ENCODE assay signal across 13 mouse cellular contexts in the genomic region with DNA sequence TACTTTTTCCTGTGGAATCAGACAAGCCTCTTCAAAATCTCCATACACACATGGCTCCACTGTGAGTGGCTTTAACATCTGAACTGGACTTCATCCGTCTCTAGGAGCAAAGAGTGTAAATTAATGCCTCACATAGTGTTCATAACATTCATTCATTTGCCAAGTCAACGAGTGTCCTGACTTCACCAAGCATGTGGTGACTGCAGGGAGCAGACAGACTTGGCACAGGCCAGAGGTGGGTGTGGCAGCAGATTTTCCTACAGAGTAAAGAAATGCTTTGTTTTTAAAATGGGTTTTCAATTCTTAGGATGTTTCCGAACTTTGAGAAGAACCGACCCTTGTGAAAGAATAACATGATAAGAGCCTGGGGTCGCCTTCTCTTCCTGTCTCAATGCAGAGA.
DNase-seq lines count a peak whose midpoint lies in the region; ATAC-seq and TF ChIP-seq lines count a peak whose summit lies in the region.
"Had no signal": no experiment of that assay in that cellular context is flagged by ENCODE, and none has a peak within 500 bp of the region (broad histone marks: within the 10 kb centered on the region; RNA-seq: fewer than 3 reads in every experiment).

No protein-coding gene starts in this region.

- WGBS in kidney, adult 2 months: 48% methylated on average over 5 of the region's 5 CpGs
- 28% methylated on average over 5 of the region's 5 CpGs for WGBS in lung, postnatal 0 days

- no peak overlapping the region for H3K9ac ChIP-seq in lung, postnatal 0 days (replicated peaks; ENCODE audit: low read depth)
- H3K9ac ChIP-seq: hindbrain, embryonic 13.5 days; neural tube, embryonic 12.5 days had no signal

- H3K4me3 ChIP-seq in kidney, adult 2 months (ENCODE audit: insufficient read depth, low read depth, low read length): no peak overlapping the region
- H3K4me3 ChIP-seq in lung, postnatal 0 days (ENCODE audit: low read depth, low read length): no peak overlapping the region
- H3K4me3 ChIP-seq: hindbrain, embryonic 13.5 days; neural tube, embryonic 12.5 days had no signal

- no peaks in the 10 kb centered on the region for H3K36me3 ChIP-seq in kidney, adult 2 months (ENCODE audit: control insufficient read depth, insufficient read depth, low read length)
- no peaks in the 10 kb centered on the region for H3K36me3 ChIP-seq in lung, postnatal 0 days (ENCODE audit: insufficient read depth, low read length)
- H3K36me3 ChIP-seq: hindbrain, embryonic 13.5 days; neural tube, embryonic 12.5 days had no signal

- TF ChIP-seq EP300 in lung, postnatal 0 days (IDR thresholded peaks at IDR 0.05): no peak

- H3K9me3 ChIP-seq in lung, postnatal 0 days (ENCODE audit: low read length): no peaks in the 10 kb centered on the region
- H3K9me3 ChIP-seq: hindbrain, embryonic 13.5 days; neural tube, embryonic 12.5 days had no signal

- DNase-seq in cerebellum, adult 18-20 months: peak; percentile 34 to 44
- no peak for DNase-seq in cerebellum, postnatal 4 days (ENCODE audit: low spot score in 2 of 2)
- peak; percentile 11 for DNase-seq in kidney, adult 2 months
- no peak for DNase-seq in kidney, adult 8-10 months
- DNase-seq in brain, adult 2 months (ENCODE audit: low read depth, low spot score): peak; percentile 28
- DNase-seq in lung, postnatal 0 days (ENCODE audit: low spot score): peak; percentile 27
- DNase-seq in spleen, postnatal 4 days (ENCODE audit: low spot score in 2 of 2): no peak
- DNase-seq in layer of hippocampus, postnatal 10 days (ENCODE audit: low spot score in 2 of 2): no peak
- DNase-seq: kidney, adult 9 months; midbrain, embryonic 14.5 days had no signal

- no peak overlapping the region for H3K4me2 ChIP-seq in lung, postnatal 0 days (replicated peaks; ENCODE audit: low read depth, low read length)
- H3K4me2 ChIP-seq: hindbrain, embryonic 13.5 days; neural tube, embryonic 12.5 days had no signal

- no peak for TF ChIP-seq CTCF in kidney, adult 2 months (conservative IDR thresholded peaks at IDR 0.05; ENCODE audit: insufficient read depth, insufficient read length, low read depth, low read length)
- TF ChIP-seq CTCF in lung, postnatal 0 days (IDR thresholded peaks at IDR 0.05): no peak

- no peaks in the 10 kb centered on the region for H3K27me3 ChIP-seq in kidney, adult 2 months (replicated peaks; ENCODE audit: control insufficient read depth, insufficient read depth, low read length)
- H3K27me3 ChIP-seq in lung, postnatal 0 days (replicated peaks; ENCODE audit: insufficient read depth, low read length): no peaks in the 10 kb centered on the region
- H3K27me3 ChIP-seq: hindbrain, embryonic 13.5 days; neural tube, embryonic 12.5 days had no signal

- TF ChIP-seq POLR2A in kidney, adult 2 months (IDR thresholded peaks at IDR 0.05; ENCODE audit: low read depth, low read length): no peak

- H3K4me1 ChIP-seq in kidney, adult 2 months (ENCODE audit: control insufficient read depth, insufficient read depth, low read length): no peaks in the 10 kb centered on the region
- H3K4me1 ChIP-seq in lung, postnatal 0 days (ENCODE audit: insufficient read depth, low read depth, low read length): no peaks in the 10 kb centered on the region

- peak; percentile 76; the same call in 1 of the 2 replicates for ATAC-seq in lung, postnatal 0 days
- ATAC-seq: forebrain, embryonic 16.5 days had no signal

- H3K27ac ChIP-seq in kidney, adult 2 months (ENCODE audit: insufficient read depth, low read depth, low read length): no peak overlapping the region
- no peak overlapping the region for H3K27ac ChIP-seq in lung, postnatal 0 days (ENCODE audit: low read length)
- H3K27ac ChIP-seq: hindbrain, embryonic 13.5 days; neural tube, embryonic 12.5 days had no signal

Comparison
In these comparisons a context has a peak if more than half of its experiments do, and no peak if none do; other contexts are left out.
1. DNase-seq: peak in cerebellum, adult 18-20 months (2 of 2), kidney, adult 2 months (single experiment), brain, adult 2 months (single experiment) and lung, postnatal 0 days (single experiment); none in cerebellum, postnatal 4 days (0 of 2), kidney, adult 8-10 months (0 of 2), spleen, postnatal 4 days (0 of 2) and layer of hippocampus, postnatal 10 days (0 of 2).